Mouse (Mus musculus): ENCODE results near the gene Spp2. TPM values are rescaled to one million over a fixed set of nuclear protein-coding genes. Genes with fewer than 3 reads are reported as not detected.

The Spp2 gene
- polyA plus RNA-seq, 1 experiment = not detected

DNA sequence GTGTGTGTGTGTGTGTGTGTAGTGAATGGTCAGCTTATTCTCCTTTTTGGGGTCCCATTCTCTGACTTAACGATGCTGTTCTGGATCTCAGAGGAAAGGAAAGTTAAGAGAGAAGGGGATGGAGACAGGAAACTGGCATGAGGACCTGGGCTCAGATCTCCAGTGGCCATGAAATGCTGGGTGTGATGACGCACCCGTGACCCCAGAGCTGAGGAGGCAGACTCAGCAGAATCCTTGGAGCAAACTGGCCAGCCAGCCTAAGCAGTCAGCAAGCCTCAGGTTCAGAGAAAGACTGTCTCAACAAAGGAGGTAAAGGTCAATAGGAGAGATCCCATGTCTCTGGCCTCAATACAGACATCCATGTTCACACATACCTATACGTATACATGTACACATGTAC is 63.0 kb downstream of the Spp2 start:
- Histone ChIP-seq H3K4me1 (ENCODE audit: control insufficient read depth, insufficient read depth, insufficient read length, low read length) (peaks cover 4% of the 10 kb centered on the region; the same call in 1 of the 2 replicates), H3K4me3 (ENCODE audit: insufficient read depth, low read depth, low read length) (no peak overlapping the region), H3K27ac (replicated peaks; ENCODE audit: low read depth, low read length) (no peak overlapping the region)

DNA sequence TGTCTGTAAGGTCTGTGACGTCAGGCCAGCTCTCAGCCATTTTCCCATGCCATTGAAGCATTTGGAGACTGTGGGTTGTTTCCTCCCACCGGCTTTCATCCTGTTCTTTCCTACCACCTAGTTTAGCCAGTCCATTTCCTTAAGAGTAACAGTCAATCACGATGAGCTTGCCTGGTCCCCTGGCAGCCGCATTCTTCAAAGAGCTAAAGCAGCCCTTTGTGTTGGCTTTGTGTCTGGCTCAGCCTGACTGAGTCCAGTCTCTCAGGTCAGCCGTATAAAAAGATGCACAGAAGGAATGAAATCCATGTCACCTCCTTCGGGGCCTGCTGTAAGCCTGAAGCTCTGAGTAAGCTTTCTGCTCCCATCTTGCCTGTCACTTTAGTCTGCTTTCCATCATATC is 65.5 kb downstream of the Spp2 start:
- Histone ChIP-seq H3K27ac (replicated peaks; ENCODE audit: low read depth, low read length) (no peak overlapping the region), H3K4me1 (ENCODE audit: control insufficient read depth, insufficient read depth, insufficient read length, low read length) (peaks cover 8% of the 10 kb centered on the region; the same call in 1 of the 2 replicates), H3K4me3 (ENCODE audit: insufficient read depth, low read depth, low read length) (no peak overlapping the region)

DNA sequence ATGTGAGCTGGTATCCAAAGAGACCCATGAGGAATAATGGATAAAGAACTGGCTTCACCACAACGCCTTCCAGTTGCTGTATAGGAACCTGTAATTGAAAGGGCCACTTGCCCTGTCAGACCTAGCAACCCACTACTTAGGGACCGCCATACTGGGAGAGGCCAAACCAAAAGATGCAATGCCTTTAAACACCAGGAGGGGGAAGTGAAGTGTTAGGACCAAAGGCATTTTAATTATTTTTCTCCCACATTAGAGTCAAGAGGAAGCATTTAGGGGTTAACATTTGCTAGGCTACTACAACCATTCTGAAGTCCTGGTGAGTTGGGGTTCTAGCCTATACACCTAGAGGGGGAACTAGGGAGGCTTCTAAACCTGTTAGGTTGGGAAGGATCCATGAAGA is 67.1 kb downstream of the Spp2 start:
- H3K4me1 ChIP-seq (ENCODE audit: control insufficient read depth, insufficient read depth, insufficient read length, low read length) = peaks cover 8% of the 10 kb centered on the region; the same call in 1 of the 2 replicates
- no peak overlapping the region for H3K4me3 ChIP-seq (ENCODE audit: insufficient read depth, low read depth, low read length)
- no peak overlapping the region for H3K27ac ChIP-seq (replicated peaks; ENCODE audit: low read depth, low read length)

DNA sequence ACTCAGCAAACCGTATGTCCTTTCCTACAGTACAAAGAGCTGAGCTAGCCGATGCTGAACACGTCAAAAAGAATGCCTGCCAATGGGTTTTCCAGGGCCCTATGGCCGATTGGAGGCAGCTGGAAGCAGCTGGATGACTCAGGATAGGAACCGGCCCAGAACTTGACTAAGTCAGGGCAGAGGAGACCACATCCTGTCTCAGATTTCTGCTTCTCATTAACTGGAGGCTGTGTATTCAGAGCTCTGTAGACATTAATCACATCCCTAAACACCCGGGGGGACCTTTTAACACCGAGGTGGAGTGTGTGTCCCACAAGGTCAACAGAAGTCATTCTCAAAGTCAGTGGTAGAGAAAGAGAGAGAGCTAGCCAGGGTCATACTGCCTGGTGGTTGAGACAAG is 67.8 kb downstream of the Spp2 start:
- H3K27ac ChIP-seq (replicated peaks; ENCODE audit: low read depth, low read length) = no peak overlapping the region
- no peak overlapping the region for H3K4me3 ChIP-seq (ENCODE audit: insufficient read depth, low read depth, low read length)
- H3K4me1 ChIP-seq (ENCODE audit: control insufficient read depth, insufficient read depth, insufficient read length, low read length) = peaks cover 8% of the 10 kb centered on the region; the same call in 1 of the 2 replicates

DNA sequence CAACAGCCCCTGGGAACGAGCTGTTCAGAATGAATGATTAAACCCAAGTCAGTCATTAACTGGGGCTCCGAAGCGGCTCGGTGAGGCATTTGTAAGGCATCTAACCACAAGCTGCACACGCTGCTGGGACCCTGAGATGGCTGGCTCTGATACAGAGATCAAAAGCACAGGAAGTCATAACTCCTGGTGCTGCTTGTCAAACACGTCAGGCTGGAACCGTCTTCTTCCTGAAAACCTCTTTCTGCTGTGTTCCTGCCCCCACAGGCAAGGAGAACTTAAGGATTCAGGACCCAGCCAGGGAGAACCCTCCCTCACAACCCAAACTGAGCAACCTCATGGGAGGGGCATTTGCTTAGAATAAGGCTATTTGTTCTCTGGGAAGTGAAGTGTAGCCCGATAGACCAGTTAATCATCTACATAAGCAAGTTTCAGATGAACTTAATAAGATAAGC is 68.8 kb downstream of the Spp2 start:
- Histone ChIP-seq H3K4me3 (ENCODE audit: insufficient read depth, low read depth, low read length) (no peak overlapping the region), H3K27ac (replicated peaks; ENCODE audit: low read depth, low read length) (no peak overlapping the region), H3K4me1 (ENCODE audit: control insufficient read depth, insufficient read depth, insufficient read length, low read length) (peaks cover 8% of the 10 kb centered on the region; the same call in 1 of the 2 replicates)

Other genes starting within 250 kb of the Spp2 start
- 1.5 TPM in 1 of 2 replicates, not detected in the other for gene Ugt1a5, start 240.9 kb upstream of the Spp2 start, polyA plus RNA-seq (2012; ENCODE audit: insufficient read depth, insufficient read length, missing spikeins)
- gene Ugt1a2, start 206.4 kb upstream of the Spp2 start, polyA plus RNA-seq (2012; ENCODE audit: insufficient read depth, insufficient read length, missing spikeins) = not detected in 2 replicates
- gene Dnajb3, start 201.2 kb upstream of the Spp2 start, polyA plus RNA-seq (2012; ENCODE audit: insufficient read depth, insufficient read length, missing spikeins) = 4.3 and 5.0 TPM in 2 replicates
- 0.95 TPM in 1 of 2 replicates, not detected in the other for gene Ugt1a1, start 195.0 kb upstream of the Spp2 start, polyA plus RNA-seq (2012; ENCODE audit: insufficient read depth, insufficient read length, missing spikeins)
- gene Mroh2a, start 180.0 kb upstream of the Spp2 start, polyA plus RNA-seq (2012; ENCODE audit: insufficient read depth, insufficient read length, missing spikeins) = not detected in 2 replicates
- gene Hjurp, start 129.3 kb upstream of the Spp2 start, polyA plus RNA-seq (2012; ENCODE audit: insufficient read depth, insufficient read length, missing spikeins) = 10.3 and 11.1 TPM in 2 replicates
- gene Trpm8, start 129.3 kb upstream of the Spp2 start, polyA plus RNA-seq (2012; ENCODE audit: insufficient read depth, insufficient read length, missing spikeins) = not detected in 2 replicates
- not detected in 2 replicates for gene Glrp1, start 103.1 kb downstream of the Spp2 start, polyA plus RNA-seq (2012; ENCODE audit: insufficient read depth, insufficient read length, missing spikeins)

Data from brown adipose tissue, adult 24 weeks (tissue).